Mouse (Mus musculus): Measurements from ENCODE around the gene Cda.

- TF ChIP-seq CTCF (IDR thresholded peaks at IDR 0.05; ENCODE audit: borderline replicate concordance, control insufficient read depth, extremely low read depth, insufficient read depth, low read length, poor library complexity) (no peak), POLR2A (IDR thresholded peaks at IDR 0.05; ENCODE audit: control insufficient read depth, extremely low read depth, insufficient read depth, low read length, poor library complexity) (no peak)
These were observed 11.7 kb downstream of the Cda start for GRCm38 (mm10) chr4:138356141-138356540.

All from thymus, adult 2 months (tissue).